Mouse (Mus musculus): ENCODE data around the gene Uqcrc1. TPM values are rescaled to one million over a fixed set of nuclear protein-coding genes. Genes with fewer than 3 reads are reported as not detected.

The Uqcrc1 gene
- polyA plus RNA-seq, 1 experiment from 2014 or later = 662 TPM

- Histone ChIP-seq H3K4me2 (ENCODE audit: low read length) (peak within 1 kb of the TSS; percentile 29), H3K27ac (no peak within 1 kb of the TSS), H3K9me3 (replicated peaks; ENCODE audit: low read length) (no peaks in the 10 kb centered on the region), H3K4me1 (replicated peaks; ENCODE audit: insufficient read depth, low read length) (peaks cover 14% of the 10 kb centered on the region), H3K27me3 (ENCODE audit: insufficient read depth, low read length) (no peaks in the 10 kb centered on the region), H3K9ac (ENCODE audit: low read depth, low read length) (no peak within 1 kb of the TSS), H3K4me3 (replicated peaks; ENCODE audit: low read depth, low read length) (0 out of 2 replicates have a peak within 1 kb of the TSS, but pooled peaks have one; percentile 0), H3K36me3 (ENCODE audit: insufficient read depth, low read length) (peaks cover 11% of the 10 kb centered on the region)
- no peak for ATAC-seq (replicated peaks; ENCODE audit: low FRiP score, low read depth)
- TF ChIP-seq CTCF (IDR thresholded peaks at IDR 0.05; ENCODE audit: low read depth) = no peak
- DNase-seq (ENCODE audit: low spot score) = no peak
- 12% methylated on average over 15 of the region's 15 CpGs for WGBS
These were observed 16.7 kb downstream of the Uqcrc1 start, which contains the start of gene Col7a1 for GRCm38 (mm10) chr9:108953081-108953636. Col7a1 (plus strand) TSS chr9:108953586.

GRCm38 (mm10) chr9:108955241-108955640 lies 18.8 kb downstream of the Uqcrc1 start:
- WGBS = 77% methylated on average over 11 of the region's 11 CpGs
- Histone ChIP-seq H3K4me2 (ENCODE audit: low read length) (no peak overlapping the region), H3K27me3 (ENCODE audit: insufficient read depth, low read length) (no peaks in the 10 kb centered on the region), H3K27ac (no peak overlapping the region), H3K4me3 (replicated peaks; ENCODE audit: low read depth, low read length) (no peak overlapping the region), H3K4me1 (replicated peaks; ENCODE audit: insufficient read depth, low read length) (0 out of 2 replicates have a peak, but pooled peaks cover 7% of the 10 kb centered on the region), H3K9me3 (replicated peaks; ENCODE audit: low read length) (no peaks in the 10 kb centered on the region), H3K9ac (ENCODE audit: low read depth, low read length) (no peak overlapping the region), H3K36me3 (ENCODE audit: insufficient read depth, low read length) (no peaks in the 10 kb centered on the region)
- ATAC-seq (replicated peaks; ENCODE audit: low FRiP score, low read depth) = no peak
- no peak for DNase-seq (ENCODE audit: low spot score)
- TF ChIP-seq CTCF (IDR thresholded peaks at IDR 0.05; ENCODE audit: low read depth) = no peak

DNA sequence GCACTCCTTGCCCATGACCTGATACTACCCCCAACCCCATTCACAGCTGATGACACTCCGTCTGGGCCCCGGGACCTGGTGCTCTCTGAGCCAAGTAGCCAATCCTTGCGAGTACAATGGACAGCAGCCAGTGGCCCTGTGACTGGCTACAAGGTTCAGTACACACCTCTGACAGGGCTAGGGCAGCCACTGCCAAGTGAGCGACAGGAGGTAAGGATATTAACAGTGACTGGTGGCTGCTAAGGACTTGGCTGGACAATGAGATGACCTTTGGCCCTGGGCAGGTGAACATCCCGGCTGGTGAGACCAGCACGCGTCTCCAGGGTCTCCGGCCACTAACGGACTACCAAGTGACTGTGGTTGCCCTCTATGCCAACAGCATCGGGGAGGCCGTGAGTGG lies 19.4 kb downstream of the Uqcrc1 start:
- TF ChIP-seq CTCF (IDR thresholded peaks at IDR 0.05; ENCODE audit: low read depth) = no peak
- Histone ChIP-seq H3K9me3 (replicated peaks; ENCODE audit: low read length) (no peaks in the 10 kb centered on the region), H3K27me3 (ENCODE audit: insufficient read depth, low read length) (no peaks in the 10 kb centered on the region), H3K4me1 (replicated peaks; ENCODE audit: insufficient read depth, low read length) (0 out of 2 replicates have a peak, but pooled peaks cover 7% of the 10 kb centered on the region), H3K36me3 (ENCODE audit: insufficient read depth, low read length) (no peaks in the 10 kb centered on the region), H3K27ac (no peak overlapping the region), H3K9ac (ENCODE audit: low read depth, low read length) (no peak overlapping the region), H3K4me2 (ENCODE audit: low read length) (no peak overlapping the region), H3K4me3 (replicated peaks; ENCODE audit: low read depth, low read length) (no peak overlapping the region)
- ATAC-seq (replicated peaks; ENCODE audit: low FRiP score, low read depth) = no peak
- no peak for DNase-seq (ENCODE audit: low spot score)
- 90% methylated on average over 11 of the region's 11 CpGs for WGBS

DNA sequence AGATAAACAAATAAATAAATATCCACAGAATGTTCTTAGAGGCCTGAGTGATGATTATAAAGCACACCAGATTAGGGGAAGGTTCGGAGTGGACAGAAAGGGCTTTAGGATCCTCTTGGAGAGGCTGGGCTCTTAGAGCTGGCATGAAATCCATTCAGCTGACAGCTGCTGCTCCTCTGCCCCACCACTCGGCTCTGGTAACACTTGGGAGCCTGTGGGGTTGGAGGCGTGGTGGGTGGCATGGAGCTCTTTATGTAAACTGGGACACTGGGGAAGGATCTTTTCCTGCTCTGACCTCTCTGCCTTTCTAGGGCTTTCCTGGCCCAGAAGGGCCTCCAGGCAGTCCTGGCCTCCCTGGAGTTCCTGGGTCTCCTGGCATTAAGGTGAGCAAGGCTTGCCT lies 27.1 kb downstream of the Uqcrc1 start:
- Histone ChIP-seq H3K4me2 (ENCODE audit: low read length) (no peak overlapping the region), H3K27me3 (ENCODE audit: insufficient read depth, low read length) (no peaks in the 10 kb centered on the region), H3K9me3 (replicated peaks; ENCODE audit: low read length) (no peaks in the 10 kb centered on the region), H3K36me3 (ENCODE audit: insufficient read depth, low read length) (no peaks in the 10 kb centered on the region), H3K4me1 (replicated peaks; ENCODE audit: insufficient read depth, low read length) (no peaks in the 10 kb centered on the region), H3K4me3 (replicated peaks; ENCODE audit: low read depth, low read length) (no peak overlapping the region), H3K9ac (ENCODE audit: low read depth, low read length) (no peak overlapping the region), H3K27ac (no peak overlapping the region)
- TF ChIP-seq CTCF (IDR thresholded peaks at IDR 0.05; ENCODE audit: low read depth) = no peak
- DNase-seq (ENCODE audit: low spot score) (no peak), ATAC-seq (replicated peaks; ENCODE audit: low FRiP score, low read depth) (no peak)
- WGBS = 67% methylated on average over 3 of the region's 3 CpGs

GRCm38 (mm10) chr9:108964338-108964737 lies 27.9 kb downstream of the Uqcrc1 start:
- Histone ChIP-seq H3K4me2 (ENCODE audit: low read length) (no peak overlapping the region), H3K27ac (no peak overlapping the region), H3K4me3 (replicated peaks; ENCODE audit: low read depth, low read length) (no peak overlapping the region), H3K9me3 (replicated peaks; ENCODE audit: low read length) (no peaks in the 10 kb centered on the region), H3K4me1 (replicated peaks; ENCODE audit: insufficient read depth, low read length) (no peaks in the 10 kb centered on the region), H3K9ac (ENCODE audit: low read depth, low read length) (no peak overlapping the region), H3K36me3 (ENCODE audit: insufficient read depth, low read length) (no peaks in the 10 kb centered on the region), H3K27me3 (ENCODE audit: insufficient read depth, low read length) (no peaks in the 10 kb centered on the region)
- no peak for TF ChIP-seq CTCF (IDR thresholded peaks at IDR 0.05; ENCODE audit: low read depth)
- DNase-seq (ENCODE audit: low spot score) (no peak), ATAC-seq (replicated peaks; ENCODE audit: low FRiP score, low read depth) (no peak)
- 84% methylated on average over 6 of the region's 6 CpGs for WGBS

DNA sequence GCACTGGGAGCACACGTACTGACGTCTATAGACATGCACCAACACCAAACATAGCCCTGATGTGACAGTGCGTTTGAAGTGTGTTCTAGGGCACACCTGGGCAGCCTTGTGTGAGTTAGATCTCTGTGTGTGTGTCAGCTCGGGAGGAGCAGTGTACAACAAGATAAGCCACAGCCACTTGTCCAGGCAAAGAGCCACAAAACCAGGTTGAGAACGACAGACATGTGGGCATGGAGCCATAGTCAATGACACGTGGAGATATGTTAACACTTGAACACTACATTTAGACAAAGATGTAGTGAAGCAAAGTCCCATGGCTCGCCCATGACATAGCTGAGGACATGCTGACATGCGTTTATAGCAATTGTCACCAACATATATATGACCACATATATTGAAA lies 34.2 kb downstream of the Uqcrc1 start:
- no peaks in the 10 kb centered on the region for H3K36me3 ChIP-seq (ENCODE audit: insufficient read depth, low read length)
- ATAC-seq (replicated peaks; ENCODE audit: low FRiP score, low read depth) (no peak), DNase-seq (ENCODE audit: low spot score) (no peak)
- H3K9ac ChIP-seq (ENCODE audit: low read depth, low read length) = no peak overlapping the region
- no peaks in the 10 kb centered on the region for H3K4me1 ChIP-seq (replicated peaks; ENCODE audit: insufficient read depth, low read length)
- no peak for TF ChIP-seq CTCF (IDR thresholded peaks at IDR 0.05; ENCODE audit: low read depth)
- H3K27me3 ChIP-seq (ENCODE audit: insufficient read depth, low read length) = no peaks in the 10 kb centered on the region
- H3K27ac ChIP-seq = no peak overlapping the region
- 83% methylated on average over 8 of the region's 8 CpGs for WGBS
- H3K4me2 ChIP-seq (ENCODE audit: low read length) = no peak overlapping the region
- no peaks in the 10 kb centered on the region for H3K9me3 ChIP-seq (replicated peaks; ENCODE audit: low read length)
- no peak overlapping the region for H3K4me3 ChIP-seq (replicated peaks; ENCODE audit: low read depth, low read length)

GRCm38 (mm10) chr9:108976483-108976882 lies 40.0 kb downstream of the Uqcrc1 start:
- no peak for TF ChIP-seq CTCF (IDR thresholded peaks at IDR 0.05; ENCODE audit: low read depth)
- Histone ChIP-seq H3K27me3 (ENCODE audit: insufficient read depth, low read length) (no peaks in the 10 kb centered on the region), H3K4me3 (replicated peaks; ENCODE audit: low read depth, low read length) (no peak overlapping the region), H3K9ac (ENCODE audit: low read depth, low read length) (no peak overlapping the region), H3K27ac (no peak overlapping the region), H3K36me3 (ENCODE audit: insufficient read depth, low read length) (no peaks in the 10 kb centered on the region), H3K4me2 (ENCODE audit: low read length) (no peak overlapping the region), H3K4me1 (replicated peaks; ENCODE audit: insufficient read depth, low read length) (no peaks in the 10 kb centered on the region), H3K9me3 (replicated peaks; ENCODE audit: low read length) (no peaks in the 10 kb centered on the region)
- no peak for ATAC-seq (replicated peaks; ENCODE audit: low FRiP score, low read depth)
- DNase-seq (ENCODE audit: low spot score) = no peak
- WGBS = 81% methylated on average over 9 of the region's 9 CpGs

Measured in kidney, postnatal 0 days (tissue).